Mouse (Mus musculus): ENCODE measurements around the gene Fam234b. TPM values are rescaled to one million over a fixed set of nuclear protein-coding genes. Genes with fewer than 3 reads are reported as not detected.

Fam234b gene
- polyA plus RNA-seq, 1 experiment: 6.3 TPM

DNA sequence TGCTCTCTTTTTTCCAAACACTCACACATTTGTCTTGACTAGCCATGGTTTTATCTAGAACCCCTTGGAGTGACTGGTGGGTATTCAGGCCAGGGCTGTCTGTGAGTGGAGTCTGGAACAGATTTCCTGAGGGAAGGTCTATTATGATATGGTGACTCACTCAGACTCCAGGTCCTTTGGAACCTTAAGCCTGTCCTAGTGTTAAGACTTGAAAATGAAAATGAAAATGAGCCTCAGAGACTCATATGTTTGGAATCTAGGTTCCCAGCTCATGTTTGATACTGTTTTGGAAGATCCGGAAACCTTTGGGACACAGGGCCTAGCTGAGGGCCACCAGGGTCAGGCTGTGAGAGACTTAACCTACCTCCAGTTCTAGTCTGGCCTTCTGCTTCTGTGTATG is 68.3 kb downstream of the Fam234b start:
- H3K4me3 ChIP-seq (ENCODE audit: low read depth, low read length): no peak overlapping the region
- no peak overlapping the region for H3K27ac ChIP-seq (ENCODE audit: insufficient read depth, low read length)
- TF ChIP-seq POLR2A (IDR thresholded peaks at IDR 0.05; ENCODE audit: insufficient read depth, low read length) (no peak), CTCF (IDR thresholded peaks at IDR 0.05; ENCODE audit: low read depth, low read length) (no peak), EP300 (IDR thresholded peaks at IDR 0.05; ENCODE audit: insufficient read depth, low read depth, low read length) (no peak)
- no peak overlapping the region for H3K9ac ChIP-seq (ENCODE audit: low read depth, poor library complexity, severe bottlenecking)
- H3K9me3 ChIP-seq (replicated peaks; ENCODE audit: control insufficient read depth, insufficient read depth, low read length, poor library complexity, severe bottlenecking): peaks cover 5% of the 10 kb centered on the region; the same call in 1 of the 2 replicates
- no peaks in the 10 kb centered on the region for H3K36me3 ChIP-seq (ENCODE audit: control insufficient read depth, insufficient read depth, low read length, poor library complexity, severe bottlenecking)
- H3K4me1 ChIP-seq (ENCODE audit: control insufficient read depth, insufficient read depth, low read length): no peaks in the 10 kb centered on the region
- H3K27me3 ChIP-seq (ENCODE audit: control insufficient read depth, insufficient read depth, low read length, poor library complexity, severe bottlenecking): no peaks in the 10 kb centered on the region

DNA sequence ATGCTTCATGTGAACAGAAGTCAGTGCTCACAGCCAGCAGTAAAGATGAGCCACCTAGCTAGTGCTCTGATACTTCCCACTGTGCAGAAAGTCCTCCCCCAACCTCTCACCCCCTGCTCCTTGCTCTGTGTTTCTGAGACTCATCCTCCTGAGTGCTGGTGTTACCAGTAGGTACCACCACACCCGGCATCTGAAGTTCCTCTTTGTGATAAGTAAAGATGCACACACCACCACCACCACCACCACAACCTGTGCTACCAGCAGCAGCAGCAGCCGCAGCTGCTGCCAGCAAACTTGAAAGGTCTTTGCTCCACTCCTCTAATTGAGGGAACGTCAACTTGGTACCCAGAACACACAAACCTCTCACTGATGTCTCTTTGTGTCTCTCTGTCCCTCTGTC is 69.4 kb downstream of the Fam234b start:
- Histone ChIP-seq H3K4me3 (ENCODE audit: low read depth, low read length) (no peak overlapping the region), H3K9me3 (replicated peaks; ENCODE audit: control insufficient read depth, insufficient read depth, low read length, poor library complexity, severe bottlenecking) (peaks cover 5% of the 10 kb centered on the region; the same call in 1 of the 2 replicates), H3K27ac (ENCODE audit: insufficient read depth, low read length) (no peak overlapping the region), H3K27me3 (ENCODE audit: control insufficient read depth, insufficient read depth, low read length, poor library complexity, severe bottlenecking) (no peaks in the 10 kb centered on the region), H3K36me3 (ENCODE audit: control insufficient read depth, insufficient read depth, low read length, poor library complexity, severe bottlenecking) (no peaks in the 10 kb centered on the region), H3K9ac (ENCODE audit: low read depth, poor library complexity, severe bottlenecking) (no peak overlapping the region), H3K4me1 (ENCODE audit: control insufficient read depth, insufficient read depth, low read length) (no peaks in the 10 kb centered on the region)
- TF ChIP-seq CTCF (IDR thresholded peaks at IDR 0.05; ENCODE audit: low read depth, low read length) (no peak), POLR2A (IDR thresholded peaks at IDR 0.05; ENCODE audit: insufficient read depth, low read length) (no peak), EP300 (IDR thresholded peaks at IDR 0.05; ENCODE audit: insufficient read depth, low read depth, low read length) (no peak)

DNA sequence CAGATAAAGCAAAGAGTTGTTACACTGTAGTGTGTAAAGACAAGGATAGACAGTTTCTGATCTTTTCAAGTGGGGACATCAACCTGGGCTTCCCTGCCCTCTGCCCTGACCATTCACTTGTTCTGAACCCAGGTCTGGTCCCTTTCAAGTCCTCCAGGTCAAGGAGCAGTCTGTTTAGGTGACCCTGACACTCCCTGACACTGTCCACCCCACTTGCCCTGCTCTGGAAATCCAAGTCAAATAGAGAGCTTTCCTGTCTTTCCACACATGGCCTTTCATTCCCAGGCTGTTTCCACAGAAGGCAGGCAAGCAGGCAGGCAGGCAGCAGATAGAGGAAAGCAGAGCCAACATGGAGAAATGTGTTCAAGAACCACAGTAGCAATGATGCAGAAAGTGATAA is 70.6 kb downstream of the Fam234b start:
- Histone ChIP-seq H3K36me3 (ENCODE audit: control insufficient read depth, insufficient read depth, low read length, poor library complexity, severe bottlenecking) (no peaks in the 10 kb centered on the region), H3K27ac (ENCODE audit: insufficient read depth, low read length) (no peak overlapping the region), H3K4me3 (ENCODE audit: low read depth, low read length) (no peak overlapping the region), H3K9me3 (replicated peaks; ENCODE audit: control insufficient read depth, insufficient read depth, low read length, poor library complexity, severe bottlenecking) (peaks cover 5% of the 10 kb centered on the region; the same call in 1 of the 2 replicates), H3K27me3 (ENCODE audit: control insufficient read depth, insufficient read depth, low read length, poor library complexity, severe bottlenecking) (no peaks in the 10 kb centered on the region), H3K4me1 (ENCODE audit: control insufficient read depth, insufficient read depth, low read length) (no peaks in the 10 kb centered on the region), H3K9ac (ENCODE audit: low read depth, poor library complexity, severe bottlenecking) (no peak overlapping the region)
- no peak for TF ChIP-seq CTCF (IDR thresholded peaks at IDR 0.05; ENCODE audit: low read depth, low read length)
- no peak for TF ChIP-seq POLR2A (IDR thresholded peaks at IDR 0.05; ENCODE audit: insufficient read depth, low read length)
- no peak for TF ChIP-seq EP300 (IDR thresholded peaks at IDR 0.05; ENCODE audit: insufficient read depth, low read depth, low read length)

DNA sequence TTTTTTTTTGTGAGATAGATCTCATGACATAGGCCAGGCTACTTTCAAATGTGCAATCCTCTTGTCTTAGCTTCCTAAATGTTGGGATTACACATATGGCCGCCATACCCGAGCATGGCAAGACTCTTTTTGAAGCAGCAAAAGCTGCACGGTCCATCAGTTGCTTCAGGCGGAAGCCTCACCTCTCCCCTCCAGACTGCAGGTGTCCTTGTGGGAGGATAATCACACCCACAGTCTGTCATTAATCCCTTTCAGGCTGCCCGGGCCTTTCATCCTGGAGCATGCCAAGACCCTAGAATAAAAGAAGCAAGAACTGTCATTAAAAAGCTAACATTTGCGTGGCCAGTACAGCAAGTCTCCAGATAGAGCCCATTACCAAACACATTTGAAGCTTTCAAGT is 71.8 kb downstream of the Fam234b start:
- no peak overlapping the region for H3K27ac ChIP-seq (ENCODE audit: insufficient read depth, low read length)
- no peaks in the 10 kb centered on the region for H3K4me1 ChIP-seq (ENCODE audit: control insufficient read depth, insufficient read depth, low read length)
- no peak overlapping the region for H3K9ac ChIP-seq (ENCODE audit: low read depth, poor library complexity, severe bottlenecking)
- H3K9me3 ChIP-seq (replicated peaks; ENCODE audit: control insufficient read depth, insufficient read depth, low read length, poor library complexity, severe bottlenecking): no peaks in the 10 kb centered on the region
- H3K36me3 ChIP-seq (ENCODE audit: control insufficient read depth, insufficient read depth, low read length, poor library complexity, severe bottlenecking): no peaks in the 10 kb centered on the region
- TF ChIP-seq EP300 (IDR thresholded peaks at IDR 0.05; ENCODE audit: insufficient read depth, low read depth, low read length): no peak
- no peaks in the 10 kb centered on the region for H3K27me3 ChIP-seq (ENCODE audit: control insufficient read depth, insufficient read depth, low read length, poor library complexity, severe bottlenecking)
- H3K4me3 ChIP-seq (ENCODE audit: low read depth, low read length): no peak overlapping the region

DNA sequence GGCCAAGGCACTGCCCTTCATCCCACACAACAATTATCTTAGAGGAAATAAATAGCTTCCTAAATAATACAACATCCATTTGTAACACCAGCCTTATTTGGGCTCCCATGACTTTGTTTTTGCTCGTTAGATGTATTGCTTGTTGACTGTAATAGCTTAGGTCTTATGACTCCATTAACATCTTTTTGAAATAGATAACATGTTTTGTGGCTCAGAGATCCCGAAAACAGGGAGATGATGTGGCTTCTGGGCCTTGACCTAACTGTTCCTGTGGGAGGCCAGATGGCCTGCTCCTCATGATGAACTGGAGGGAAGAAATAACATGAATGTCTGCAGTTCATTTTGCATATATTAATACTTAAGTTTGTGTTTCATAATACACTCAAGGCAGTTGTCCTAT is 74.0 kb downstream of the Fam234b start:
- TF ChIP-seq CTCF (IDR thresholded peaks at IDR 0.05; ENCODE audit: low read depth, low read length) (no peak), POLR2A (IDR thresholded peaks at IDR 0.05; ENCODE audit: insufficient read depth, low read length) (no peak), EP300 (IDR thresholded peaks at IDR 0.05; ENCODE audit: insufficient read depth, low read depth, low read length) (no peak)
- Histone ChIP-seq H3K4me3 (ENCODE audit: low read depth, low read length) (no peak overlapping the region), H3K27me3 (ENCODE audit: control insufficient read depth, insufficient read depth, low read length, poor library complexity, severe bottlenecking) (no peaks in the 10 kb centered on the region), H3K9ac (ENCODE audit: low read depth, poor library complexity, severe bottlenecking) (no peak overlapping the region), H3K27ac (ENCODE audit: insufficient read depth, low read length) (no peak overlapping the region), H3K9me3 (replicated peaks; ENCODE audit: control insufficient read depth, insufficient read depth, low read length, poor library complexity, severe bottlenecking) (no peaks in the 10 kb centered on the region), H3K36me3 (ENCODE audit: control insufficient read depth, insufficient read depth, low read length, poor library complexity, severe bottlenecking) (no peaks in the 10 kb centered on the region), H3K4me1 (ENCODE audit: control insufficient read depth, insufficient read depth, low read length) (no peaks in the 10 kb centered on the region)

DNA sequence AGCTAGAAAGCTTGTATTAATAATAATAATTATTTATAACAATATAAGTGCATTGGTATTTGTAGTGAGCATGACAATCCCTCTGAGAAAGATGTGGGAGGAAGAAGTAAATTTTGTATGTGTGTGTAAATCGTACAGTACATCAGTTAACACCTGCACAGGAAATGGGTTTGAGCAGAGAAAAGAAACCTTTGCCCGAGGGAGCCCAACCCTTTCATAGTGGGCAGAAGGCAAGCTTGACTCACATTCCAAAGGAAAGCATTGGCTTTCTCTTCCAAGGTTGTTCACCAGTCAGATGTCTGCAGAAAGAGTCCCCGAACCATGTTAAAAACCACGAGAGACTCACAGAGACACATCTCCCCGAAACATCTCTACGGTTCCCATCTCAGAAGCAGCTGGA is 75.3 kb downstream of the Fam234b start:
- no peaks in the 10 kb centered on the region for H3K9me3 ChIP-seq (replicated peaks; ENCODE audit: control insufficient read depth, insufficient read depth, low read length, poor library complexity, severe bottlenecking)
- no peaks in the 10 kb centered on the region for H3K27me3 ChIP-seq (ENCODE audit: control insufficient read depth, insufficient read depth, low read length, poor library complexity, severe bottlenecking)
- TF ChIP-seq CTCF (IDR thresholded peaks at IDR 0.05; ENCODE audit: low read depth, low read length) (no peak), POLR2A (IDR thresholded peaks at IDR 0.05; ENCODE audit: insufficient read depth, low read length) (no peak), EP300 (IDR thresholded peaks at IDR 0.05; ENCODE audit: insufficient read depth, low read depth, low read length) (no peak)
- no peaks in the 10 kb centered on the region for H3K4me1 ChIP-seq (ENCODE audit: control insufficient read depth, insufficient read depth, low read length)
- no peak overlapping the region for H3K27ac ChIP-seq (ENCODE audit: insufficient read depth, low read length)
- no peaks in the 10 kb centered on the region for H3K36me3 ChIP-seq (ENCODE audit: control insufficient read depth, insufficient read depth, low read length, poor library complexity, severe bottlenecking)
- no peak overlapping the region for H3K4me3 ChIP-seq (ENCODE audit: low read depth, low read length)
- H3K9ac ChIP-seq (ENCODE audit: low read depth, poor library complexity, severe bottlenecking): no peak overlapping the region
